Mouse (Mus musculus): ENCODE measurements around the gene Jazf1. TPM values are rescaled to one million over a fixed set of nuclear protein-coding genes. Genes with fewer than 3 reads are reported as not detected.

Gene Jazf1
- total RNA-seq, 1 experiment, result 1.2 TPM

GRCm38 (mm10) chr6:52942534-52942933, 125.9 kb downstream of the Jazf1 start:
- TF ChIP-seq HCFC1 (IDR thresholded peaks at IDR 0.05; ENCODE audit: borderline replicate concordance, insufficient read depth, low read length), result no peak
- no peak for TF ChIP-seq CHD2 (IDR thresholded peaks at IDR 0.05; ENCODE audit: low read depth, low read length)
- TF ChIP-seq ZC3H11A (IDR thresholded peaks at IDR 0.05; ENCODE audit: borderline replicate concordance, low read depth, low read length), result no peak
- TF ChIP-seq MAFK (IDR thresholded peaks at IDR 0.05; ENCODE audit: insufficient read depth, low read depth, low read length), result no peak
- TF ChIP-seq ZNF384 (IDR thresholded peaks at IDR 0.05; ENCODE audit: low read depth, low read length), result no peak
- Histone ChIP-seq H3K36me3 (ENCODE audit: control insufficient read depth, insufficient read depth, low read length, poor library complexity, severe bottlenecking) (no peaks in the 10 kb centered on the region), H3K4me3 (ENCODE audit: insufficient read depth in 1 of 2, low read depth in 1 of 2, low read length in 2 of 2, poor library complexity in 1 of 2, severe bottlenecking in 1 of 2) (no peak overlapping the region), H3K9ac (ENCODE audit: insufficient read depth, low read depth, low read length, poor library complexity, severe bottlenecking) (no peak overlapping the region), H3K4me1 (ENCODE audit: control insufficient read depth in 2 of 2, insufficient read depth in 2 of 2, low read length in 2 of 2, poor library complexity in 1 of 2) (no peaks in the 10 kb centered on the region), H3K9me3 (ENCODE audit: control insufficient read depth, insufficient read depth, low read depth, low read length) (no peaks in the 10 kb centered on the region), H3K27ac (ENCODE audit: insufficient read depth, low read depth, low read length, poor library complexity, severe bottlenecking) (no peak overlapping the region)
- no peak for DNase-seq (ENCODE audit: low read depth, low spot score)
- in situ Hi-C loops (cut with MboI; ENCODE audit: low sequenced_read_pairs in 2 of 2, unreplicated experiment in 2 of 2), result no loop called here

- no peak overlapping the region for H3K27ac ChIP-seq (ENCODE audit: insufficient read depth, low read depth, low read length, poor library complexity, severe bottlenecking)
- no peaks in the 10 kb centered on the region for H3K4me1 ChIP-seq (ENCODE audit: control insufficient read depth in 2 of 2, insufficient read depth in 2 of 2, low read length in 2 of 2, poor library complexity in 1 of 2)
- TF ChIP-seq CHD2 (IDR thresholded peaks at IDR 0.05; ENCODE audit: low read depth, low read length) (no peak), ZC3H11A (IDR thresholded peaks at IDR 0.05; ENCODE audit: borderline replicate concordance, low read depth, low read length) (no peak), HCFC1 (IDR thresholded peaks at IDR 0.05; ENCODE audit: borderline replicate concordance, insufficient read depth, low read length) (no peak), ZNF384 (IDR thresholded peaks at IDR 0.05; ENCODE audit: low read depth, low read length) (no peak), MAFK (IDR thresholded peaks at IDR 0.05; ENCODE audit: insufficient read depth, low read depth, low read length) (no peak)
- no peak for DNase-seq (ENCODE audit: low read depth, low spot score)
- H3K9me3 ChIP-seq (ENCODE audit: control insufficient read depth, insufficient read depth, low read depth, low read length), result no peaks in the 10 kb centered on the region
- no peak overlapping the region for H3K4me3 ChIP-seq (ENCODE audit: insufficient read depth in 1 of 2, low read depth in 1 of 2, low read length in 2 of 2, poor library complexity in 1 of 2, severe bottlenecking in 1 of 2)
- no peaks in the 10 kb centered on the region for H3K36me3 ChIP-seq (ENCODE audit: control insufficient read depth, insufficient read depth, low read length, poor library complexity, severe bottlenecking)
- in situ Hi-C loops (cut with MboI; ENCODE audit: low sequenced_read_pairs in 2 of 2, unreplicated experiment in 2 of 2), result no loop called here
- H3K9ac ChIP-seq (ENCODE audit: insufficient read depth, low read depth, low read length, poor library complexity, severe bottlenecking), result no peak overlapping the region
These were observed 126.3 kb downstream of the Jazf1 start for GRCm38 (mm10) chr6:52942101-52942500.

GRCm38 (mm10) chr6:52937916-52938315, 130.5 kb downstream of the Jazf1 start:
- Histone ChIP-seq H3K4me1 (ENCODE audit: control insufficient read depth in 2 of 2, insufficient read depth in 2 of 2, low read length in 2 of 2, poor library complexity in 1 of 2) (no peaks in the 10 kb centered on the region), H3K27ac (ENCODE audit: insufficient read depth, low read depth, low read length, poor library complexity, severe bottlenecking) (no peak overlapping the region)
- in situ Hi-C loops (cut with MboI; ENCODE audit: low sequenced_read_pairs in 2 of 2, unreplicated experiment in 2 of 2), result no loop called here

GRCm38 (mm10) chr6:52936995-52937394, 131.4 kb downstream of the Jazf1 start:
- Histone ChIP-seq H3K4me3 (ENCODE audit: insufficient read depth in 1 of 2, low read depth in 1 of 2, low read length in 2 of 2, poor library complexity in 1 of 2, severe bottlenecking in 1 of 2) (no peak overlapping the region), H3K27ac (ENCODE audit: insufficient read depth, low read depth, low read length, poor library complexity, severe bottlenecking) (no peak overlapping the region), H3K4me1 (ENCODE audit: control insufficient read depth in 2 of 2, insufficient read depth in 2 of 2, low read length in 2 of 2, poor library complexity in 1 of 2) (no peaks in the 10 kb centered on the region), H3K9me3 (ENCODE audit: control insufficient read depth, insufficient read depth, low read depth, low read length) (no peaks in the 10 kb centered on the region), H3K36me3 (ENCODE audit: control insufficient read depth, insufficient read depth, low read length, poor library complexity, severe bottlenecking) (no peaks in the 10 kb centered on the region), H3K9ac (ENCODE audit: insufficient read depth, low read depth, low read length, poor library complexity, severe bottlenecking) (no peak overlapping the region)
- TF ChIP-seq CHD2 (IDR thresholded peaks at IDR 0.05; ENCODE audit: low read depth, low read length), result no peak
- no peak for TF ChIP-seq MAFK (IDR thresholded peaks at IDR 0.05; ENCODE audit: insufficient read depth, low read depth, low read length)
- no peak for TF ChIP-seq ZNF384 (IDR thresholded peaks at IDR 0.05; ENCODE audit: low read depth, low read length)
- TF ChIP-seq HCFC1 (IDR thresholded peaks at IDR 0.05; ENCODE audit: borderline replicate concordance, insufficient read depth, low read length), result no peak
- TF ChIP-seq ZC3H11A (IDR thresholded peaks at IDR 0.05; ENCODE audit: borderline replicate concordance, low read depth, low read length), result no peak
- in situ Hi-C loops (cut with MboI; ENCODE audit: low sequenced_read_pairs in 2 of 2, unreplicated experiment in 2 of 2), result no loop called here
- no peak for DNase-seq (ENCODE audit: low read depth, low spot score)

More at GRCm38 (mm10) chr6:52937916-52938315, 130.5 kb downstream of the Jazf1 start:
- no peak overlapping the region for H3K4me3 ChIP-seq (ENCODE audit: insufficient read depth in 1 of 2, low read depth in 1 of 2, low read length in 2 of 2, poor library complexity in 1 of 2, severe bottlenecking in 1 of 2)
- H3K36me3 ChIP-seq (ENCODE audit: control insufficient read depth, insufficient read depth, low read length, poor library complexity, severe bottlenecking), result no peaks in the 10 kb centered on the region
- no peak for TF ChIP-seq MAFK (IDR thresholded peaks at IDR 0.05; ENCODE audit: insufficient read depth, low read depth, low read length)
- no peak for TF ChIP-seq CHD2 (IDR thresholded peaks at IDR 0.05; ENCODE audit: low read depth, low read length)
- no peak for TF ChIP-seq ZC3H11A (IDR thresholded peaks at IDR 0.05; ENCODE audit: borderline replicate concordance, low read depth, low read length)
- TF ChIP-seq ZNF384 (IDR thresholded peaks at IDR 0.05; ENCODE audit: low read depth, low read length), result no peak
- no peak for TF ChIP-seq HCFC1 (IDR thresholded peaks at IDR 0.05; ENCODE audit: borderline replicate concordance, insufficient read depth, low read length)
- no peak overlapping the region for H3K9ac ChIP-seq (ENCODE audit: insufficient read depth, low read depth, low read length, poor library complexity, severe bottlenecking)
- no peaks in the 10 kb centered on the region for H3K9me3 ChIP-seq (ENCODE audit: control insufficient read depth, insufficient read depth, low read depth, low read length)
- no peak for DNase-seq (ENCODE audit: low read depth, low spot score)

GRCm38 (mm10) chr6:52934021-52934420, 134.4 kb downstream of the Jazf1 start:
- Histone ChIP-seq H3K36me3 (ENCODE audit: control insufficient read depth, insufficient read depth, low read length, poor library complexity, severe bottlenecking) (no peaks in the 10 kb centered on the region), H3K9ac (ENCODE audit: insufficient read depth, low read depth, low read length, poor library complexity, severe bottlenecking) (no peak overlapping the region), H3K9me3 (ENCODE audit: control insufficient read depth, insufficient read depth, low read depth, low read length) (no peaks in the 10 kb centered on the region), H3K4me3 (ENCODE audit: insufficient read depth in 1 of 2, low read depth in 1 of 2, low read length in 2 of 2, poor library complexity in 1 of 2, severe bottlenecking in 1 of 2) (no peak overlapping the region), H3K4me1 (ENCODE audit: control insufficient read depth in 2 of 2, insufficient read depth in 2 of 2, low read length in 2 of 2, poor library complexity in 1 of 2) (no peaks in the 10 kb centered on the region), H3K27ac (ENCODE audit: insufficient read depth, low read depth, low read length, poor library complexity, severe bottlenecking) (no peak overlapping the region)
- DNase-seq (ENCODE audit: low read depth, low spot score), result no peak
- TF ChIP-seq MAFK (IDR thresholded peaks at IDR 0.05; ENCODE audit: insufficient read depth, low read depth, low read length) (no peak), CHD2 (IDR thresholded peaks at IDR 0.05; ENCODE audit: low read depth, low read length) (no peak), HCFC1 (IDR thresholded peaks at IDR 0.05; ENCODE audit: borderline replicate concordance, insufficient read depth, low read length) (no peak), ZNF384 (IDR thresholded peaks at IDR 0.05; ENCODE audit: low read depth, low read length) (no peak), ZC3H11A (IDR thresholded peaks at IDR 0.05; ENCODE audit: borderline replicate concordance, low read depth, low read length) (no peak)
- in situ Hi-C loops (cut with MboI; ENCODE audit: low sequenced_read_pairs in 2 of 2, unreplicated experiment in 2 of 2), result no loop called here
